Mouse (Mus musculus) intestine, embryonic 14.5 days (tissue): ENCODE data around the gene Pdk1. TPM values are rescaled to one million over a fixed set of nuclear protein-coding genes. Genes with fewer than 3 reads are reported as not detected.

Experiments
- ATAC-seq: fragments of 200-750 bp; cut with Nextera tagmentation; replicated peaks from 2 replicates; pipeline ENCODE4 v1.8.0; 2017; ENCODE audit warnings: low read depth, moderate number of reproducible peaks, moderate TSS enrichment, moderate library complexity; ENCODE audit not compliant: low FRiP score, low TSS enrichment
- DNase-seq: peaks from one replicate; pipeline ENCODE4 v3.0.0-alpha.2; 2018; ENCODE audit warnings: low spot score
- H3K27ac ChIP-seq: fragments of 300-500 bp; sonication (generic); 2 replicates; pipeline ENCODE4 v1.5.1; 2014; ENCODE audit warnings: low read depth, mild to moderate bottlenecking, control low read depth
- H3K27me3 ChIP-seq: fragments of 300-500 bp; sonication (generic); replicated peaks from 2 replicates; pipeline ENCODE4 v1.6.1; 2014; ENCODE audit warnings: low read length, control low read depth; ENCODE audit not compliant: control insufficient read depth, insufficient read depth
- H3K36me3 ChIP-seq: fragments of 300-500 bp; sonication (generic); 2 replicates; pipeline ENCODE4 v1.6.1; 2014; ENCODE audit warnings: low read length, control low read depth; ENCODE audit not compliant: control insufficient read depth, insufficient read depth
- H3K4me1 ChIP-seq: fragments of 300-500 bp; sonication (generic); replicated peaks from 2 replicates; pipeline ENCODE4 v1.6.1; 2014; ENCODE audit warnings: low read length, control low read depth, mixed read lengths; ENCODE audit not compliant: control insufficient read depth, insufficient read depth
- H3K4me2 ChIP-seq: fragments of 300-500 bp; sonication (generic); 2 replicates; pipeline ENCODE4 v1.6.1; 2014; ENCODE audit warnings: low read length
- H3K4me3 ChIP-seq: fragments of 300-500 bp; sonication (generic); 2 replicates; pipeline ENCODE4 v1.5.1; 2014; ENCODE audit warnings: low read depth, low read length, control low read depth, mixed read lengths
- H3K9ac ChIP-seq: fragments of 300-500 bp; sonication (generic); 2 replicates; pipeline ENCODE4 v1.6.1; 2014; ENCODE audit warnings: mild to moderate bottlenecking, low read length
- H3K9me3 ChIP-seq: fragments of 300-500 bp; sonication (generic); 2 replicates; pipeline ENCODE4 v1.6.1; 2016; ENCODE audit warnings: low read length, control low read depth; ENCODE audit not compliant: control insufficient read depth
- WGBS: fragments of 180-500 bp; shearing (Covaris S2); extraction: QIAGEN DNeasy Blood & Tissue Kit; methylation state at CpG from one replicate; pipeline ENCODE4 v1.1.7; 2014; 5-methylcytosine and 5-hydroxymethylcytosine counted together
- polyA plus RNA-seq: library from polyadenylated mRNA; unstranded; fragments of >200 nt; fragmentation: Nextera tagmentation; extraction: Ambion mirVana; gene quantifications from 2 replicates; pipeline ENCODE4 v1.2.1, GENCODE M21; 2014

Gene Pdk1
- 88.2 and 89.1 TPM in 2 replicates for polyA plus RNA-seq

- H3K9me3 ChIP-seq: no peaks in the 10 kb centered on the region
Observed at GRCm38 (mm10) chr2:71872801-71873443, at the start of gene Pdk1. TSS of gene Pdk1 (plus strand) at chr2:71873224.

GRCm38 (mm10) chr2:71824146-71824545 lies 48.9 kb upstream of the Pdk1 start:
- H3K27ac ChIP-seq: no peak overlapping the region
- no peak overlapping the region for H3K4me3 ChIP-seq
- no peak for ATAC-seq
- H3K4me2 ChIP-seq: no peak overlapping the region
- no peak overlapping the region for H3K9ac ChIP-seq
- H3K4me1 ChIP-seq: no peaks in the 10 kb centered on the region
- WGBS: 39% methylated on average over 13 of the region's 13 CpGs
- H3K27me3 ChIP-seq: no peaks in the 10 kb centered on the region
- H3K36me3 ChIP-seq: peaks cover 10% of the 10 kb centered on the region; the same call in 1 of the 2 replicates
- H3K9me3 ChIP-seq: no peaks in the 10 kb centered on the region
- DNase-seq: no peak

More at GRCm38 (mm10) chr2:71872801-71873443, at the start of gene Pdk1:
- under 1% methylated on average over 54 of the region's 55 CpGs for WGBS
- H3K27me3 ChIP-seq: no peaks in the 10 kb centered on the region
- H3K4me3 ChIP-seq: peak within 1 kb of the TSS; percentile 76
- H3K4me2 ChIP-seq: peak within 1 kb of the TSS; percentile 88
- DNase-seq (peak; percentile 99), ATAC-seq (peak; percentile 97)
- no peaks in the 10 kb centered on the region; the same call in 1 of the 2 replicates for H3K4me1 ChIP-seq
- H3K27ac ChIP-seq: peak within 1 kb of the TSS; percentile 94
- peaks cover 4% of the 10 kb centered on the region; the same call in 1 of the 2 replicates for H3K36me3 ChIP-seq
- peak within 1 kb of the TSS; percentile 75 for H3K9ac ChIP-seq

- Histone ChIP-seq H3K9ac (no peak overlapping the region), H3K4me1 (no peaks in the 10 kb centered on the region), H3K36me3 (peaks cover 5% of the 10 kb centered on the region; the same call in 1 of the 2 replicates), H3K27me3 (no peaks in the 10 kb centered on the region), H3K4me2 (no peak overlapping the region), H3K4me3 (no peak overlapping the region), H3K9me3 (no peaks in the 10 kb centered on the region), H3K27ac (no peak overlapping the region)
- DNase-seq (no peak), ATAC-seq (no peak)
- 78% methylated on average over 13 of the region's 13 CpGs for WGBS
Observed at GRCm38 (mm10) chr2:71827711-71828110, 45.3 kb upstream of the Pdk1 start.

GRCm38 (mm10) chr2:71828928-71829327 lies 44.1 kb upstream of the Pdk1 start:
- no peak overlapping the region for H3K27ac ChIP-seq
- no peaks in the 10 kb centered on the region for H3K4me1 ChIP-seq
- DNase-seq (no peak), ATAC-seq (no peak)
- H3K9me3 ChIP-seq: no peaks in the 10 kb centered on the region
- peaks cover 5% of the 10 kb centered on the region; the same call in 1 of the 2 replicates for H3K36me3 ChIP-seq
- 51% methylated on average over 11 of the region's 11 CpGs for WGBS
- H3K4me3 ChIP-seq: no peak overlapping the region
- no peak overlapping the region for H3K9ac ChIP-seq
- H3K4me2 ChIP-seq: no peak overlapping the region
- H3K27me3 ChIP-seq: no peaks in the 10 kb centered on the region

- Histone ChIP-seq H3K9ac (no peak overlapping the region), H3K4me2 (no peak overlapping the region), H3K27ac (no peak overlapping the region), H3K36me3 (no peaks in the 10 kb centered on the region), H3K27me3 (no peaks in the 10 kb centered on the region), H3K4me1 (no peaks in the 10 kb centered on the region), H3K9me3 (no peaks in the 10 kb centered on the region), H3K4me3 (no peak overlapping the region)
- no peak for ATAC-seq
- DNase-seq: no peak
- 76% methylated on average over 6 of the region's 6 CpGs for WGBS
Observed at GRCm38 (mm10) chr2:71833626-71834025, 39.4 kb upstream of the Pdk1 start.

- Histone ChIP-seq H3K4me2 (no peak overlapping the region), H3K27ac (no peak overlapping the region), H3K9me3 (no peaks in the 10 kb centered on the region), H3K4me3 (no peak overlapping the region), H3K27me3 (no peaks in the 10 kb centered on the region), H3K36me3 (no peaks in the 10 kb centered on the region), H3K4me1 (no peaks in the 10 kb centered on the region), H3K9ac (no peak overlapping the region)
- no peak for DNase-seq
- WGBS: 80% methylated on average over 7 of the region's 7 CpGs
- no peak for ATAC-seq
Observed at GRCm38 (mm10) chr2:71834371-71834770, 38.7 kb upstream of the Pdk1 start.

GRCm38 (mm10) chr2:71835556-71835955 lies 37.5 kb upstream of the Pdk1 start:
- no peaks in the 10 kb centered on the region for H3K27me3 ChIP-seq
- DNase-seq (no peak), ATAC-seq (no peak)
- H3K27ac ChIP-seq: no peak overlapping the region
- no peaks in the 10 kb centered on the region for H3K4me1 ChIP-seq
- H3K4me2 ChIP-seq: no peak overlapping the region
- H3K9ac ChIP-seq: no peak overlapping the region
- 81% methylated on average over 8 of the region's 8 CpGs for WGBS
- no peaks in the 10 kb centered on the region for H3K36me3 ChIP-seq
- no peak overlapping the region for H3K4me3 ChIP-seq
- no peaks in the 10 kb centered on the region for H3K9me3 ChIP-seq

GRCm38 (mm10) chr2:71836232-71836631 lies 36.8 kb upstream of the Pdk1 start:
- no peak overlapping the region for H3K27ac ChIP-seq
- no peaks in the 10 kb centered on the region for H3K4me1 ChIP-seq
- H3K27me3 ChIP-seq: no peaks in the 10 kb centered on the region
- no peak overlapping the region for H3K4me3 ChIP-seq
- no peak for ATAC-seq
- no peaks in the 10 kb centered on the region for H3K9me3 ChIP-seq
- no peak for DNase-seq
- no peak overlapping the region for H3K9ac ChIP-seq
- no peak overlapping the region for H3K4me2 ChIP-seq
- H3K36me3 ChIP-seq: peaks cover 3% of the 10 kb centered on the region; the same call in 1 of the 2 replicates
- 88% methylated on average over 4 of the region's 4 CpGs for WGBS

- H3K36me3 ChIP-seq: peaks cover 5% of the 10 kb centered on the region; the same call in 1 of the 2 replicates
- no peak overlapping the region for H3K4me2 ChIP-seq
- no peak overlapping the region for H3K27ac ChIP-seq
- H3K4me1 ChIP-seq: no peaks in the 10 kb centered on the region
- H3K9ac ChIP-seq: no peak overlapping the region
- no peaks in the 10 kb centered on the region for H3K27me3 ChIP-seq
- ATAC-seq (no peak), DNase-seq (no peak)
- no peaks in the 10 kb centered on the region for H3K9me3 ChIP-seq
- no peak overlapping the region for H3K4me3 ChIP-seq
- WGBS: 52% methylated on average over 4 of the region's 4 CpGs
Observed at GRCm38 (mm10) chr2:71837261-71837660, 35.8 kb upstream of the Pdk1 start.
